Mouse (Mus musculus): ENCODE measurements around the gene Gm1043. TPM values are rescaled to one million over a fixed set of nuclear protein-coding genes. Genes with fewer than 3 reads are reported as not detected.

The Gm1043 gene
- polyA plus RNA-seq, 1 experiment: not detected

GRCm38 (mm10) chr5:37042934-37043333 is 42.2 kb upstream of the Gm1043 start:
- no peak overlapping the region for H3K9ac ChIP-seq (ENCODE audit: low read depth, poor library complexity, severe bottlenecking)
- no peaks in the 10 kb centered on the region for H3K27me3 ChIP-seq (ENCODE audit: control insufficient read depth, insufficient read depth, low read length, poor library complexity, severe bottlenecking)
- no peak for TF ChIP-seq POLR2A (IDR thresholded peaks at IDR 0.05; ENCODE audit: insufficient read depth, low read length)
- TF ChIP-seq CTCF (IDR thresholded peaks at IDR 0.05; ENCODE audit: low read depth, low read length): no peak
- no peak for TF ChIP-seq EP300 (IDR thresholded peaks at IDR 0.05; ENCODE audit: insufficient read depth, low read depth, low read length)
- H3K36me3 ChIP-seq (ENCODE audit: control insufficient read depth, insufficient read depth, low read length, poor library complexity, severe bottlenecking): no peaks in the 10 kb centered on the region
- H3K27ac ChIP-seq (ENCODE audit: insufficient read depth, low read length): no peak overlapping the region
- H3K4me1 ChIP-seq (ENCODE audit: control insufficient read depth, insufficient read depth, low read length): peaks cover 4% of the 10 kb centered on the region
- H3K9me3 ChIP-seq (replicated peaks; ENCODE audit: control insufficient read depth, insufficient read depth, low read length, poor library complexity, severe bottlenecking): no peaks in the 10 kb centered on the region
- H3K4me3 ChIP-seq (ENCODE audit: low read depth, low read length): no peak overlapping the region

- H3K9ac ChIP-seq (ENCODE audit: low read depth, poor library complexity, severe bottlenecking): no peak overlapping the region
- no peak overlapping the region for H3K4me3 ChIP-seq (ENCODE audit: low read depth, low read length)
- H3K27me3 ChIP-seq (ENCODE audit: control insufficient read depth, insufficient read depth, low read length, poor library complexity, severe bottlenecking): no peaks in the 10 kb centered on the region
- no peaks in the 10 kb centered on the region for H3K9me3 ChIP-seq (replicated peaks; ENCODE audit: control insufficient read depth, insufficient read depth, low read length, poor library complexity, severe bottlenecking)
- no peaks in the 10 kb centered on the region for H3K36me3 ChIP-seq (ENCODE audit: control insufficient read depth, insufficient read depth, low read length, poor library complexity, severe bottlenecking)
- H3K27ac ChIP-seq (ENCODE audit: insufficient read depth, low read length): no peak overlapping the region
- no peak for TF ChIP-seq EP300 (IDR thresholded peaks at IDR 0.05; ENCODE audit: insufficient read depth, low read depth, low read length)
- TF ChIP-seq POLR2A (IDR thresholded peaks at IDR 0.05; ENCODE audit: insufficient read depth, low read length): no peak
- no peak for TF ChIP-seq CTCF (IDR thresholded peaks at IDR 0.05; ENCODE audit: low read depth, low read length)
- H3K4me1 ChIP-seq (ENCODE audit: control insufficient read depth, insufficient read depth, low read length): peaks cover 18% of the 10 kb centered on the region
Measured at GRCm38 (mm10) chr5:37044793-37045192, 40.4 kb upstream of the Gm1043 start.

- H3K27ac ChIP-seq (ENCODE audit: insufficient read depth, low read length): no peak overlapping the region
- TF ChIP-seq CTCF (IDR thresholded peaks at IDR 0.05; ENCODE audit: low read depth, low read length): no peak
- no peak for TF ChIP-seq EP300 (IDR thresholded peaks at IDR 0.05; ENCODE audit: insufficient read depth, low read depth, low read length)
- TF ChIP-seq POLR2A (IDR thresholded peaks at IDR 0.05; ENCODE audit: insufficient read depth, low read length): no peak
- H3K9me3 ChIP-seq (replicated peaks; ENCODE audit: control insufficient read depth, insufficient read depth, low read length, poor library complexity, severe bottlenecking): no peaks in the 10 kb centered on the region
- H3K9ac ChIP-seq (ENCODE audit: low read depth, poor library complexity, severe bottlenecking): no peak overlapping the region
- no peaks in the 10 kb centered on the region for H3K36me3 ChIP-seq (ENCODE audit: control insufficient read depth, insufficient read depth, low read length, poor library complexity, severe bottlenecking)
- no peak overlapping the region for H3K4me3 ChIP-seq (ENCODE audit: low read depth, low read length)
- peaks cover 22% of the 10 kb centered on the region for H3K4me1 ChIP-seq (ENCODE audit: control insufficient read depth, insufficient read depth, low read length)
- H3K27me3 ChIP-seq (ENCODE audit: control insufficient read depth, insufficient read depth, low read length, poor library complexity, severe bottlenecking): no peaks in the 10 kb centered on the region
Measured at GRCm38 (mm10) chr5:37045582-37045981, 39.6 kb upstream of the Gm1043 start.

- H3K27me3 ChIP-seq (ENCODE audit: control insufficient read depth, insufficient read depth, low read length, poor library complexity, severe bottlenecking): no peaks in the 10 kb centered on the region
- TF ChIP-seq POLR2A (IDR thresholded peaks at IDR 0.05; ENCODE audit: insufficient read depth, low read length) (no peak), CTCF (IDR thresholded peaks at IDR 0.05; ENCODE audit: low read depth, low read length) (no peak), EP300 (IDR thresholded peaks at IDR 0.05; ENCODE audit: insufficient read depth, low read depth, low read length) (no peak)
- no peaks in the 10 kb centered on the region for H3K36me3 ChIP-seq (ENCODE audit: control insufficient read depth, insufficient read depth, low read length, poor library complexity, severe bottlenecking)
- peak overlapping the region; percentile 66 for H3K27ac ChIP-seq (ENCODE audit: insufficient read depth, low read length)
- no peak overlapping the region for H3K4me3 ChIP-seq (ENCODE audit: low read depth, low read length)
- no peak overlapping the region for H3K9ac ChIP-seq (ENCODE audit: low read depth, poor library complexity, severe bottlenecking)
- peaks cover 27% of the 10 kb centered on the region for H3K4me1 ChIP-seq (ENCODE audit: control insufficient read depth, insufficient read depth, low read length)
- H3K9me3 ChIP-seq (replicated peaks; ENCODE audit: control insufficient read depth, insufficient read depth, low read length, poor library complexity, severe bottlenecking): no peaks in the 10 kb centered on the region
Measured at GRCm38 (mm10) chr5:37046791-37047190, 38.4 kb upstream of the Gm1043 start.

GRCm38 (mm10) chr5:37047206-37047915 is 37.8 kb upstream of the Gm1043 start:
- Histone ChIP-seq H3K9ac (ENCODE audit: low read depth, poor library complexity, severe bottlenecking) (no peak overlapping the region), H3K4me1 (ENCODE audit: control insufficient read depth, insufficient read depth, low read length) (peaks cover 27% of the 10 kb centered on the region), H3K4me3 (ENCODE audit: low read depth, low read length) (no peak overlapping the region), H3K27me3 (ENCODE audit: control insufficient read depth, insufficient read depth, low read length, poor library complexity, severe bottlenecking) (no peaks in the 10 kb centered on the region), H3K36me3 (ENCODE audit: control insufficient read depth, insufficient read depth, low read length, poor library complexity, severe bottlenecking) (no peaks in the 10 kb centered on the region), H3K9me3 (replicated peaks; ENCODE audit: control insufficient read depth, insufficient read depth, low read length, poor library complexity, severe bottlenecking) (no peaks in the 10 kb centered on the region), H3K27ac (ENCODE audit: insufficient read depth, low read length) (peak overlapping the region; percentile 66)
- TF ChIP-seq EP300 (IDR thresholded peaks at IDR 0.05; ENCODE audit: insufficient read depth, low read depth, low read length) (peak; percentile 60; the same call in 1 of the 2 replicates), CTCF (IDR thresholded peaks at IDR 0.05; ENCODE audit: low read depth, low read length) (no peak)

- TF ChIP-seq EP300 (IDR thresholded peaks at IDR 0.05; ENCODE audit: insufficient read depth, low read depth, low read length) (no peak), POLR2A (IDR thresholded peaks at IDR 0.05; ENCODE audit: insufficient read depth, low read length) (no peak), CTCF (IDR thresholded peaks at IDR 0.05; ENCODE audit: low read depth, low read length) (no peak)
- no peak overlapping the region for H3K9ac ChIP-seq (ENCODE audit: low read depth, poor library complexity, severe bottlenecking)
- no peaks in the 10 kb centered on the region for H3K36me3 ChIP-seq (ENCODE audit: control insufficient read depth, insufficient read depth, low read length, poor library complexity, severe bottlenecking)
- peak overlapping the region; percentile 66 for H3K27ac ChIP-seq (ENCODE audit: insufficient read depth, low read length)
- H3K27me3 ChIP-seq (ENCODE audit: control insufficient read depth, insufficient read depth, low read length, poor library complexity, severe bottlenecking): no peaks in the 10 kb centered on the region
- H3K9me3 ChIP-seq (replicated peaks; ENCODE audit: control insufficient read depth, insufficient read depth, low read length, poor library complexity, severe bottlenecking): no peaks in the 10 kb centered on the region
- peaks cover 27% of the 10 kb centered on the region for H3K4me1 ChIP-seq (ENCODE audit: control insufficient read depth, insufficient read depth, low read length)
- H3K4me3 ChIP-seq (ENCODE audit: low read depth, low read length): no peak overlapping the region
Measured at GRCm38 (mm10) chr5:37047992-37048391, 37.2 kb upstream of the Gm1043 start.
